Mouse (Mus musculus) hematopoietic stem cell, adult 5-6 weeks (primary cell): ENCODE measurements around the gene Ddah1. TPM values are rescaled to one million over a fixed set of nuclear protein-coding genes. Genes with fewer than 3 reads are reported as not detected.
"Not testable (repeated sequence)": the region's sequence is repeated elsewhere in the genome, so short reads cannot be mapped to it uniquely, and the experiment has no call there.

ENCODE experiments used
- ATAC-seq, 2 experiments: fragments of 125-278 bp in 1 of 2; replicated peaks in 1 of 2; 2 replicates each; pipeline ENCODE4 v1.8.0; 2016 to 2017; ENCODE audit warnings: inconsistent platforms in 2 of 2, mild to moderate bottlenecking in 2 of 2, moderate number of reproducible peaks in 2 of 2, low read depth in 1 of 2, moderate TSS enrichment in 1 of 2; ENCODE audit not compliant: low FRiP score in 2 of 2, poor library complexity in 2 of 2, severe bottlenecking in 2 of 2, insufficient read depth in 1 of 2, low TSS enrichment in 1 of 2
- total RNA-seq: library from RNA; stranded (forward); fragments of 172-1452, 232-1000 nt; gene quantifications from 2 replicates; pipeline ENCODE4 v1.2.3, GENCODE M21; 2017

The Ddah1 gene
- total RNA-seq, 1 experiment from 2014 or later: not detected

DNA sequence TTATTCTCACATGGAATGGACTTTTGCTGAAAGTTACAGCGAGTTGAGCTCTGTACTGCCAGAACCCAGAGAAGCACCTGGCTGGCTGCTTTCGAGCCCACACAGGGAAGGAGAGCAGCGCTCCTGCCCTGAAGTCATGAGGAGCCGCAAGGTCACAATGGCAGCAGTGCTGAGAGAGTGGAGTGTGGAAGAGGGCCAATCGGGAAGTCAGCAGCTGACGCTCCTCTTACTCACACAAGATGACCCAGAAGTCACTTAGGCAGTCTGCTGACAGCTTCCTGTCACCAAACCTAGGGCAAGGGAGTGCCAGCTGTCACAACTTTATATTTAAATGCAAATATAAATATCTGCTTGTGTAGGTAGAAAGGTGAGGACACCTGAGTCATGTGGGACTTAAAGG, 154.8 kb downstream of the Ddah1 start:
- ATAC-seq: no peak

DNA sequence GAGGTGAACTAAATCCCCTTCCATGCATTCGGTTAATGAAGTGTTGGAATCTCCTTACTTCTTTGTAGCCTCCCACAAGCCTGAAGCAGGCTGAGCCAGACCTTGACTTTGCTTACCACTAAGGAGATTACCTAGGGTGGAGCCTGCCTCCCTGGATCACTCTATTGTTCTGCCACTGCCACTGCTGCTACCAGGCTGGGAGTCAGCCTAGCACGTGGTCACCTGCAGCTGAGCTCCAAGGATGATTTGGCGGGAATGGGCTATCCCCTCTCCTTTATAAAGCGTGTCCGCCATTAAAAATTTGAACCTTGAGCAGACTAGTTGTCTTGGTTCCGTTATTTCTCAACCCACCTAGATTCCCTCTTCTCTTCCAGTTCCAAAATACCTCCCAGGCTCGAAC, 155.5 kb downstream of the Ddah1 start:
- not testable (repeated sequence) for ATAC-seq

DNA sequence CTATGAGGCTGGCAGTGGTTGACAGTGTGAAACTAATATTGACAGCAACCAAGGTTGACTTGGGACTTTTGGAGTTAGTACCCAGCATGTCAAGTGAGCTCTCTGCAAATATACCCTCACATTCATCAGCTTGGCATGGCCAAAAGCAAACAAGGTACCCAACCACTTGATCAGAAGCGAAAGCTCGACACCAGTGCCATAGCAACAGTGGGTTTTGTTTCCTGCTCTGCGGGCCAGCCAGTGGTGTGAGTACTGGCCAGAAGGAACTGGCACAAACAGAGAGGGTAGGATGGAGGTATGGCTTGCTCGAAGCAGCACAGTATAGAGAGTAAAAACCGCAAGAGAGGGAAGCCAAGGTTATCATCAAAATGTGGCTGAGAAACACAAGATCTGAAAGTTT, 157.9 kb downstream of the Ddah1 start:
- ATAC-seq: no peak

DNA sequence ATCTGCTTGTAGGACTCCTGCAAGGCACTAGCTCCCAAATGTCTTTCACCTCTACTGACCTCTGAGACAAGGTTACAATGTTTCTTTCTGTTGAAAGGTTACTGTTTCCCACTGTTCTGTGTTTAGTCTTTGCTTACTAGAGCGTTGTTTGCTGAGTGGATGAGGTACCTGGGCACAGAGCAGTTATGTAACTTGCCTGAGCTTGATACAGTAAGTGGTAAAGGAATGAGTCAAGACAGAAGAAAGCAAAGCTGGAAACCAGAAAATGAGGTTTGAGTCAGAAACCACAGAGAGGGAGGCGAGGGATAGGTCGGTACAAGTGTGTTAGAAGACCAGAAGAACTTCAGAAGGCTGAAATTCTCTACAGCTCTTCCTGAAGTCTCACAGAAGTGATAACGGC, 158.4 kb downstream of the Ddah1 start:
- no peak for ATAC-seq

GRCm38 (mm10) chr3:145922019-145922854, 163.8 kb downstream of the Ddah1 start, which contains the start of gene Bcl10:
Gene Bcl10 (plus strand): TSS chr3:145922804.
- ATAC-seq: no peak

DNA sequence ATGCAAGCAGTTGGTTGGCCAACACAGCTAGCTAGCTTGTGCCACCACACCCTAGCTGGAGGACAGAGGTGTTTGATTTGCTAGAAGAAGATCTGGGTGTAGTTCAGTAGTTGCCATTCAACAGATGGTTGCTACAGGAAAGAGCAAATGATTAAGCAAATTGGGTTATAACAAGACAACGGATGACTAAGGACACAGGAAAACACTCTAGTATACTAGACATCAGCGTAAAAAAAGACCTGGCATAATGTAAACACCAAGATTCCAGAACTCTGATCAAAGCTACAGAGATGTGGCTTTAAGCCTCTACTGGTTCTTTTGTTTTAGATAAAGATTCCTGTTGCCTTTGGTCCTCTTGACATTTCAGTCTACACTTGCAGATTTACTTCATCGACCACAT, 164.5 kb downstream of the Ddah1 start:
- no peak for ATAC-seq

DNA sequence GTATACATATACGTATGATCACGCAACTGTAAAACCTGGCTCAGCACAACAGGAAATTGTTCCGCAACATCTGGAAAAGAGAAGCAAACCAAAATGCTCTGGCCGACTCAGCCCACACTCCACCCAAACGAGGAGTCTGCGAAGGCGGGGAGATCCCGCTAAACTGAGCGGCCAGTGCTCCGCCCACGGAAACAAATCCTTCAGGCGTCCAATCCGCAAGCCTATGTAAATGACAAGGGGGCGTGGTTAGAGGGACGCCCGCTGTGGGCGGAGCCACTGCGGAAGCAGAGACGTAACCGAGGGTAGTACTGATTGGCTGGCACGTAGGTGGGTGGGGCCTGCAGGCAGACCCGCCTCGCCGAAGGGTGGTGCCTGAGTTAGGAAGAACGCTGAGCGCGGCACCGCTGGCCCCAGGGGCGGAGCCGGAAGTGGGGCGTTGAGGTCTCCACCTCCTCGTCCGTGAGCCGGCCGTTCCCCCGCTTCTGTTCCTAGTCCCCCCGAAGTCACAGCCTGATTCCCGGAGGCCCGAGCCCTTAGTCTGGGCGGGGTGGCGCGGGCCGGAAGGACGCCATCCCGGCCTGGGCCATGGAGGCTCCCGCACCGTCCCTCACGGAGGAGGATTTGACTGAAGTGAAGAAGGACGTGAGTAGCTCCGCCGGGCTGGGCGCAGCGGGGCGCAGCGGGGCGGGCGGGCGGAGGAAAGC, 165.6 kb downstream of the Ddah1 start:
- peak; percentile 94 to 96 for ATAC-seq

- peak in 1 of 2 experiments; percentile 14; a peak in 2 of 4 replicates for ATAC-seq
Observed at GRCm38 (mm10) chr3:145924649-145925337, 166.3 kb downstream of the Ddah1 start.

GRCm38 (mm10) chr3:145925506-145925905, 167.0 kb downstream of the Ddah1 start:
- ATAC-seq: no peak

- ATAC-seq: peak; percentile 32 to 39; a peak in 1 of 4 replicates
Observed at GRCm38 (mm10) chr3:145929525-145930400, 171.3 kb downstream of the Ddah1 start.

DNA sequence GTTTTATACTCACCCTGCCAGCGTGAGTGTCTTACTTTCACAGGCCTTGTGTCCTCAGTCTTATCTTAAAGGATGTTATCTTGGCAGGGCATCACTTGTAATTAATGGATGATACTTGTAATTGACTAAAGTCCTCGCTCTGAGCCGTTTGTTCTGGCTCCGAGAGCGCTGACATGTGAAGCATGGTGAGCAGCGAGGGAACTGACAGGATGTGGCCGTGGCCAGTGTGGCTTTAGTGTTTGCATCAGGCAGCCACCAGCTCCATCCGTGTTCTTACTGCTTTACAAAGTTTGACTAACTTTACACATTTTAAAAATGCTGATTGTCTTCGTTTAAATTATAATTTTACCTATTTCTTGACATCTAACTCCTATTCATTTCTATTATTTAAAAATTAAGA, 175.4 kb downstream of the Ddah1 start:
- peak; percentile 55 to 67; a peak in 3 of 4 replicates for ATAC-seq

GRCm38 (mm10) chr3:145937505-145938404, 179.3 kb downstream of the Ddah1 start, which contains the start of gene 2410004B18Rik:
Gene 2410004B18Rik (plus strand): TSS chr3:145938014.
- peak; percentile 84 to 88 for ATAC-seq

GRCm38 (mm10) chr3:145938405-145939349, 180.2 kb downstream of the Ddah1 start:
- no peak for ATAC-seq

DNA sequence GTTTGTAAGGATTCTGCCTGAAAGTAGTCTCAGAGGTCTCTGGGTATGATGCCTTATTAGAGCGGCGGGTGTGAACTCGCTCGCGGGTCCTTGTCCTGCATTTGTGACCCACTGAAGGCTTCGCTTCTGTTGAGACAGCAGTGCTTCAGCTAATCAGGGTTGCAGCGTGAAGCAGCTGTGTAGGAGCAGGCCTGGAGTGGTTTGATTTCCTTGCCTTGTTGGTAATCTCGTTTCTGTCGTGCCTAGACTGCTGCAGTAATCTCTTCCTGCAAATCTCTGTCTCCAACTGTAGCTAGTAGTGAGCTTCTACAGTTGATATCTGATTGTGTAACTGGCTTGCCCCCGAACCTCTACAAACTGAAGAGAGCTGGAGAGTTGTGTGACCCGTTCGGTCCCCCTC, 180.9 kb downstream of the Ddah1 start:
- no peak for ATAC-seq

DNA sequence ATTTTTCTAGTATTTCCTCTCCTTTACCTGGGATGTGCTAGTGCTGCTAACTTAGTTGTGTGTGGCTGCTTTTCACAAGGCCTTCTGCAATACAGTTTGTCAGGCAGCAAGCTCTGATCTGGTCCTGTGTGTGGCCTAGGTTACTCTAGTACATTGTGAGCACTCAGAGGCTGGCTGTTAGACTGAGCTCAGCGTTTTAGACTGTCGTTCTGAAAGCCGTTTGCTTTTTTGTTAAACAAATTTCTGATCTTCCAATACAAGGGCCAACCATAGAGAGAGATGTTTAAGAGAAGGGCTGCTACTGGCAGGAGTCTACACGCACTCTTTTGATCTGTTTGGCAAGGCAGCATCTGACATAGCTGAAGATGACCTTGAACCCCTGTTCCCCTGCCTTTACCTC, 181.5 kb downstream of the Ddah1 start:
- ATAC-seq: no peak
